Mouse (Mus musculus) testis, adult 2 months (tissue): ENCODE results near the gene Cd200.

ENCODE experiments used
- CTCF ChIP-seq: fragments of 200-500 bp; IDR thresholded peaks from 2 replicates; pipeline ENCODE4 v1.5.1; 2012; ENCODE audit warnings: low read depth, mild to moderate bottlenecking, inconsistent platforms, low read length, moderate library complexity; ENCODE audit not compliant: control insufficient read depth, insufficient read depth, insufficient replicate concordance
- POLR2A ChIP-seq: fragments of 200-500 bp; IDR thresholded peaks from 2 replicates; pipeline ENCODE4 v1.6.1; 2012; ENCODE audit warnings: low read depth, mild to moderate bottlenecking, inconsistent platforms, low read length, moderate library complexity; ENCODE audit not compliant: control insufficient read depth

DNA sequence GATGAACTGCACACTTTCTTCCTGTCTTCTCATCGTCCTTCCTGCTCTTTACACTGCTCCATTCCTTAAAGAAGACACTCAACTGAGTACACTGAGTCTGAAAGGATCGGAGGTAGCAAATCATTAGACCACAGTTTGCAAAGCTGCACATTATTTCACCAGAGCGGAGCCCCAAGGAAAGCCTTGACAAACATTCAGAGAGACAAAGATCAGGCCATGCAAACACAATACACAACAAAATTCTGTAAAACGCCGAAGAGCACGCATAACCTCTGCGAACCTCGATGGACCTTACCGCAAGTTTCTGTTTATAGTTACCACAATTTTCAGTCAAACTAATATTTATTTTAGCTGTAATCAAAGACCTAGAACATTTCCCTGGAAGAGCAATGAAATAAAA, 43.5 kb downstream of the Cd200 start:
- no peak for TF ChIP-seq CTCF
- no peak for TF ChIP-seq POLR2A
